Mouse (Mus musculus): ENCODE results near the gene Gm11032. TPM values are rescaled to one million over a fixed set of nuclear protein-coding genes. Genes with fewer than 3 reads are reported as not detected.

The Gm11032 gene
- polyA plus RNA-seq, 1 experiment = not detected

GRCm38 (mm10) chr11:4593491-4593848, 26.4 kb upstream of the Gm11032 start:
- no peak overlapping the region for H3K27ac ChIP-seq (ENCODE audit: insufficient read depth, low read length)
- TF ChIP-seq CTCF (IDR thresholded peaks at IDR 0.05; ENCODE audit: low read depth, low read length) = no peak
- TF ChIP-seq POLR2A (IDR thresholded peaks at IDR 0.05; ENCODE audit: insufficient read depth, low read length) = no peak
- no peak for TF ChIP-seq EP300 (IDR thresholded peaks at IDR 0.05; ENCODE audit: insufficient read depth, low read depth, low read length)
- H3K9me3 ChIP-seq (replicated peaks; ENCODE audit: control insufficient read depth, insufficient read depth, low read length, poor library complexity, severe bottlenecking) = no peaks in the 10 kb centered on the region
- no peaks in the 10 kb centered on the region for H3K36me3 ChIP-seq (ENCODE audit: control insufficient read depth, insufficient read depth, low read length, poor library complexity, severe bottlenecking)
- H3K4me1 ChIP-seq (ENCODE audit: control insufficient read depth, insufficient read depth, low read length) = no peaks in the 10 kb centered on the region
- H3K9ac ChIP-seq (ENCODE audit: low read depth, poor library complexity, severe bottlenecking) = peak overlapping the region; percentile 99
- H3K27me3 ChIP-seq (ENCODE audit: control insufficient read depth, insufficient read depth, low read length, poor library complexity, severe bottlenecking) = no peaks in the 10 kb centered on the region
- H3K4me3 ChIP-seq (ENCODE audit: low read depth, low read length) = no peak overlapping the region

- H3K4me3 ChIP-seq (ENCODE audit: low read depth, low read length) = peak overlapping the region; percentile 84
- TF ChIP-seq POLR2A (IDR thresholded peaks at IDR 0.05; ENCODE audit: insufficient read depth, low read length) = no peak
- no peak for TF ChIP-seq CTCF (IDR thresholded peaks at IDR 0.05; ENCODE audit: low read depth, low read length)
- no peak for TF ChIP-seq EP300 (IDR thresholded peaks at IDR 0.05; ENCODE audit: insufficient read depth, low read depth, low read length)
- H3K27ac ChIP-seq (ENCODE audit: insufficient read depth, low read length) = no peak overlapping the region
- no peaks in the 10 kb centered on the region for H3K4me1 ChIP-seq (ENCODE audit: control insufficient read depth, insufficient read depth, low read length)
- no peaks in the 10 kb centered on the region for H3K36me3 ChIP-seq (ENCODE audit: control insufficient read depth, insufficient read depth, low read length, poor library complexity, severe bottlenecking)
- no peaks in the 10 kb centered on the region for H3K9me3 ChIP-seq (replicated peaks; ENCODE audit: control insufficient read depth, insufficient read depth, low read length, poor library complexity, severe bottlenecking)
- H3K27me3 ChIP-seq (ENCODE audit: control insufficient read depth, insufficient read depth, low read length, poor library complexity, severe bottlenecking) = no peaks in the 10 kb centered on the region
- peak overlapping the region; percentile 99 for H3K9ac ChIP-seq (ENCODE audit: low read depth, poor library complexity, severe bottlenecking)
These were observed 25.8 kb upstream of the Gm11032 start for GRCm38 (mm10) chr11:4593849-4594607.

GRCm38 (mm10) chr11:4594608-4595500, 25.0 kb upstream of the Gm11032 start, which contains the start of gene Mtmr3:
Gene Mtmr3, minus strand, starts transcription at chr11:4594863.
- Histone ChIP-seq H3K9ac (ENCODE audit: low read depth, poor library complexity, severe bottlenecking) (peak within 1 kb of the TSS; percentile 99), H3K4me1 (ENCODE audit: control insufficient read depth, insufficient read depth, low read length) (no peaks in the 10 kb centered on the region), H3K27ac (ENCODE audit: insufficient read depth, low read length) (no peak within 1 kb of the TSS), H3K36me3 (ENCODE audit: control insufficient read depth, insufficient read depth, low read length, poor library complexity, severe bottlenecking) (no peaks in the 10 kb centered on the region), H3K9me3 (replicated peaks; ENCODE audit: control insufficient read depth, insufficient read depth, low read length, poor library complexity, severe bottlenecking) (no peaks in the 10 kb centered on the region), H3K4me3 (ENCODE audit: low read depth, low read length) (peak within 1 kb of the TSS; percentile 84), H3K27me3 (ENCODE audit: control insufficient read depth, insufficient read depth, low read length, poor library complexity, severe bottlenecking) (no peaks in the 10 kb centered on the region)
- 0 out of 2 replicates have a peak, but pooled peaks have one; percentile 55 for TF ChIP-seq EP300 (IDR thresholded peaks at IDR 0.05; ENCODE audit: insufficient read depth, low read depth, low read length)
- no peak for TF ChIP-seq CTCF (IDR thresholded peaks at IDR 0.05; ENCODE audit: low read depth, low read length)

DNA sequence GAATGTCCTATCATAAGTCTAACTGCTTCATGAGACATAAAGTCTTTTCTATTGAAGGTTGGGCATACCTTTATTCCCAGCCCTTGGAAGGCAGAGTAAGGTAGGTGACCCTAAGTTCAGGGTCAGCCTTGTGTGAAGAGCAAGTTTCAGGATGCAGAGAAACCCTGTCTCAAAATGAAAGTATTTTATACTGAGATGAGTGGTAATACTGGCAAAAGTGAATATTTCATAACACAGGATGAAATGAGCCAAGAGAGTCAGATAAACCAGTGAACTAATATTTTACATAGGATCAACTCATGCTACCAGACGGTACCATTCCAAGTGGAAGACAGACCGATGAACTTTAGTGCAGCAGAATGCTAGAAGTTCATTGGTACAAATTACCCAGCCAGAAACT, 21.5 kb upstream of the Gm11032 start:
- Histone ChIP-seq H3K9ac (ENCODE audit: low read depth, poor library complexity, severe bottlenecking) (no peak overlapping the region), H3K9me3 (replicated peaks; ENCODE audit: control insufficient read depth, insufficient read depth, low read length, poor library complexity, severe bottlenecking) (no peaks in the 10 kb centered on the region), H3K4me3 (ENCODE audit: low read depth, low read length) (no peak overlapping the region), H3K4me1 (ENCODE audit: control insufficient read depth, insufficient read depth, low read length) (no peaks in the 10 kb centered on the region), H3K27me3 (ENCODE audit: control insufficient read depth, insufficient read depth, low read length, poor library complexity, severe bottlenecking) (no peaks in the 10 kb centered on the region), H3K36me3 (ENCODE audit: control insufficient read depth, insufficient read depth, low read length, poor library complexity, severe bottlenecking) (no peaks in the 10 kb centered on the region), H3K27ac (ENCODE audit: insufficient read depth, low read length) (no peak overlapping the region)
- TF ChIP-seq CTCF (IDR thresholded peaks at IDR 0.05; ENCODE audit: low read depth, low read length) (no peak), EP300 (IDR thresholded peaks at IDR 0.05; ENCODE audit: insufficient read depth, low read depth, low read length) (no peak), POLR2A (IDR thresholded peaks at IDR 0.05; ENCODE audit: insufficient read depth, low read length) (no peak)

DNA sequence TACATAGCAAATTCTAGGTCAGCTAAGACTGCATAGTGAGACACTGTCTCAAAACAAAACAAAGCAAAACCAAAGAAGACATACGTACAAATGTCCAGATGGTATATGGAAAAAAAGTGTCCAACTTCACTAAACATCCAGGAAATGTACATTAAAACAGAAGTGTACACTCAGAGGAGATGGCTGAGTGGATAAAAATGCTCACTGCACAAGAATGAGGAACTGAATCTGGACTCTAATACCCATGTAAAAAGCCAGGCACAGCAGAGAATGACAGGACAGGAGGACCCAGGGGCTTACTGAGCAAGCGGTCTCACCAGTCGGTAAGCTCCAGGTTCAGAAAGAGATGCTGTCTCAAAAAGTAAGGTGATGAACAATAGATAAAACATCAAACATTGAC, 20.0 kb upstream of the Gm11032 start:
- Histone ChIP-seq H3K27me3 (ENCODE audit: control insufficient read depth, insufficient read depth, low read length, poor library complexity, severe bottlenecking) (no peaks in the 10 kb centered on the region), H3K36me3 (ENCODE audit: control insufficient read depth, insufficient read depth, low read length, poor library complexity, severe bottlenecking) (no peaks in the 10 kb centered on the region), H3K27ac (ENCODE audit: insufficient read depth, low read length) (no peak overlapping the region), H3K4me3 (ENCODE audit: low read depth, low read length) (no peak overlapping the region), H3K9ac (ENCODE audit: low read depth, poor library complexity, severe bottlenecking) (no peak overlapping the region), H3K4me1 (ENCODE audit: control insufficient read depth, insufficient read depth, low read length) (no peaks in the 10 kb centered on the region), H3K9me3 (replicated peaks; ENCODE audit: control insufficient read depth, insufficient read depth, low read length, poor library complexity, severe bottlenecking) (no peaks in the 10 kb centered on the region)
- TF ChIP-seq CTCF (IDR thresholded peaks at IDR 0.05; ENCODE audit: low read depth, low read length) = no peak
- TF ChIP-seq POLR2A (IDR thresholded peaks at IDR 0.05; ENCODE audit: insufficient read depth, low read length) = no peak
- no peak for TF ChIP-seq EP300 (IDR thresholded peaks at IDR 0.05; ENCODE audit: insufficient read depth, low read depth, low read length)

GRCm38 (mm10) chr11:4601890-4602289, 18.0 kb upstream of the Gm11032 start:
- no peaks in the 10 kb centered on the region for H3K4me1 ChIP-seq (ENCODE audit: control insufficient read depth, insufficient read depth, low read length)
- H3K27ac ChIP-seq (ENCODE audit: insufficient read depth, low read length) = no peak overlapping the region
- no peak overlapping the region for H3K4me3 ChIP-seq (ENCODE audit: low read depth, low read length)
- no peak for TF ChIP-seq POLR2A (IDR thresholded peaks at IDR 0.05; ENCODE audit: insufficient read depth, low read length)
- TF ChIP-seq CTCF (IDR thresholded peaks at IDR 0.05; ENCODE audit: low read depth, low read length) = no peak
- TF ChIP-seq EP300 (IDR thresholded peaks at IDR 0.05; ENCODE audit: insufficient read depth, low read depth, low read length) = no peak
- no peaks in the 10 kb centered on the region for H3K36me3 ChIP-seq (ENCODE audit: control insufficient read depth, insufficient read depth, low read length, poor library complexity, severe bottlenecking)
- H3K27me3 ChIP-seq (ENCODE audit: control insufficient read depth, insufficient read depth, low read length, poor library complexity, severe bottlenecking) = no peaks in the 10 kb centered on the region
- no peaks in the 10 kb centered on the region for H3K9me3 ChIP-seq (replicated peaks; ENCODE audit: control insufficient read depth, insufficient read depth, low read length, poor library complexity, severe bottlenecking)
- no peak overlapping the region for H3K9ac ChIP-seq (ENCODE audit: low read depth, poor library complexity, severe bottlenecking)
